Mouse (Mus musculus) liver, embryonic 14.5 days (tissue): ENCODE results near the gene Mamstr.

Experiments used
- CTCF ChIP-seq: IDR thresholded peaks from 2 replicates; pipeline ENCODE4 v1.5.1; 2016; ENCODE audit warnings: antibody characterized with exemption, low read depth, control low read depth
- EP300 ChIP-seq: IDR thresholded peaks from 2 replicates; pipeline ENCODE4 v1.6.1; 2016; ENCODE audit warnings: antibody characterized with exemption, low read depth

- TF ChIP-seq CTCF (no peak), EP300 (no peak)
Observed at GRCm38 (mm10) chr7:45641391-45642040, 1.7 kb downstream of the Mamstr start.
